Mouse (Mus musculus): ENCODE measurements around the gene Zhx3. TPM values are rescaled to one million over a fixed set of nuclear protein-coding genes. Genes with fewer than 3 reads are reported as not detected.

Zhx3 gene
- polyA plus RNA-seq, 1 experiment from 2014 or later = 9.8 TPM

DNA sequence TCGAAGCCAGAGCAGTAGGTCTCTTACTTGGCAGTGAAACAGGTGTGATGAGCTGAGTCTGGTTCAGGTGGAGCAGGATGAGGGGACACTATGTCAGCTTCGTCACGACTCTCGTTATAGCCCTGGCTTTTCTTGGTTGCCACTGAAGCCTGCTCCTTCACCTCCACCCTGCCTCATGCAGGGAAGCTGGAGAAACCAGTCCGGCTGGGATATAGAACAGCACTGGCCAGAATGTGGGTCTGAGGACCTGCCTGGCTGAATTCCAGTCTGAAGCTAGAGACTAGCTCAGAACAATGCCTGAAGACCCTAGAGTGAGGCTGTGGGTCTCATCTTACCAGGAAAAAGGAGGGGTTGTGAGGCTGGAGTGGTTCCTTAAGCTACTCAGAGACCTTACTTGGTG lies 18.2 kb upstream of the Zhx3 start:
- no peaks in the 10 kb centered on the region for H3K9me3 ChIP-seq (ENCODE audit: control insufficient read depth, low read depth, low read length)
- no peak for ATAC-seq (ENCODE audit: insufficient number of reproducible peaks, insufficient read depth, low FRiP score, low read depth)
- H3K27ac ChIP-seq (ENCODE audit: low read length) = no peak overlapping the region

DNA sequence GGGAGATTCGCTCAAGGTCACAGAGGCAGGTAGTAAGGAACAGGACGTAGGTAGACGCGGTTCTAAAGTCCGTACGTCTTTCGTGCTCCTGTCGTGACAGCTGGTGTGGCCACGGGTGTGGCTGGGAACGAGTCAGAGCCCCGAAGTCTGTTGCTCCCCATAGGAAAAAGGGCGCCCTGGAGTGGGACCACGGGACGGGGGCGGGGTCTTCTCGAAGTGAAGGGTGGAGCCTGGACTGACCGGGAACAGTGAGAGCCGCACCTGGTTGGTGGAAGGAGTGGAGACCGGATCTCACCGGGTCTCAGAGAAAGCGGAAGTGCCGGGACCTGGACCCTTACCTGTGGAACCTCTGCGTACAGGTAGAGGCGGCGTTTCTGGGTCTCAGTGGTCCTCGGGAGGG lies 15.1 kb upstream of the Zhx3 start:
- no peaks in the 10 kb centered on the region for H3K36me3 ChIP-seq (ENCODE audit: control insufficient read depth, insufficient read depth, low read length)
- H3K27ac ChIP-seq (ENCODE audit: low read length) = no peak overlapping the region
- no peaks in the 10 kb centered on the region for H3K27me3 ChIP-seq (ENCODE audit: control insufficient read depth, insufficient read depth, low read length)
- peak overlapping the region; percentile 95 for H3K4me2 ChIP-seq (replicated peaks; ENCODE audit: low read depth, low read length)
- H3K4me1 ChIP-seq (ENCODE audit: control insufficient read depth, insufficient read depth, low read length) = no peaks in the 10 kb centered on the region
- under 1% methylated on average over 26 of the region's 26 CpGs for WGBS
- no peaks in the 10 kb centered on the region for H3K9me3 ChIP-seq (ENCODE audit: control insufficient read depth, low read depth, low read length)
- 0 out of 2 replicates have a peak overlapping the region, but pooled peaks have one; percentile 4 for H3K9ac ChIP-seq (replicated peaks; ENCODE audit: low read depth, low read length)
- peak; percentile 91 for ATAC-seq (ENCODE audit: insufficient number of reproducible peaks, insufficient read depth, low FRiP score, low read depth)
- peak overlapping the region; percentile 45 for H3K4me3 ChIP-seq (ENCODE audit: low read depth, low read length)

More for the DNA sequence above, 18.2 kb upstream of the Zhx3 start:
- Histone ChIP-seq H3K36me3 (ENCODE audit: control insufficient read depth, insufficient read depth, low read length) (no peaks in the 10 kb centered on the region), H3K4me3 (ENCODE audit: low read depth, low read length) (no peak overlapping the region), H3K4me2 (replicated peaks; ENCODE audit: low read depth, low read length) (no peak overlapping the region), H3K9ac (replicated peaks; ENCODE audit: low read depth, low read length) (no peak overlapping the region), H3K4me1 (ENCODE audit: control insufficient read depth, insufficient read depth, low read length) (no peaks in the 10 kb centered on the region), H3K27me3 (ENCODE audit: control insufficient read depth, insufficient read depth, low read length) (no peaks in the 10 kb centered on the region)
- WGBS = 85% methylated on average over 5 of the region's 5 CpGs

DNA sequence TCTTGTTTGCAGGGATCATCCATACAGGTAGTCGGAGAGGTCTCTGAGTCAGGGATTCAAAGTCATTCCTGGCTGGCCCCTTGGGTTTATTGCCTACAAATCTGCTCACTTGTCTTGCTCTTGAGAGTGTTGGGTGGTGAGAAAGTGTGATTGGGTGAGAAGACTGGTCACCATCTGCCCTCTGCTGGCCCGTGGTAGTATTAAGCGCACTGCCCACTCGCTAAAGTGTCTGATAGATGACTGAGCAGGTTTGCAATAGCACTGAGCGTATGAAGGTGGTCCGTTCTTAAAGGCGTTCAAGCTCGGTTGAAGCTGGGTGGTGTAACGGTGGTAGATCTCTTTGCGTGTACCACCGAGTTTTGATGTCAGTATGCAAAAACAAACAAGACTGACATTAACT lies 14.5 kb upstream of the Zhx3 start:
- Histone ChIP-seq H3K9me3 (ENCODE audit: control insufficient read depth, low read depth, low read length) (no peaks in the 10 kb centered on the region), H3K27ac (ENCODE audit: low read length) (no peak overlapping the region), H3K36me3 (ENCODE audit: control insufficient read depth, insufficient read depth, low read length) (no peaks in the 10 kb centered on the region), H3K4me1 (ENCODE audit: control insufficient read depth, insufficient read depth, low read length) (no peaks in the 10 kb centered on the region), H3K27me3 (ENCODE audit: control insufficient read depth, insufficient read depth, low read length) (no peaks in the 10 kb centered on the region), H3K4me3 (ENCODE audit: low read depth, low read length) (peak overlapping the region; percentile 45), H3K9ac (replicated peaks; ENCODE audit: low read depth, low read length) (no peak overlapping the region), H3K4me2 (replicated peaks; ENCODE audit: low read depth, low read length) (peak overlapping the region; percentile 95)
- ATAC-seq (ENCODE audit: insufficient number of reproducible peaks, insufficient read depth, low FRiP score, low read depth) = peak; percentile 82
- WGBS = 3% methylated on average over 11 of the region's 11 CpGs

DNA sequence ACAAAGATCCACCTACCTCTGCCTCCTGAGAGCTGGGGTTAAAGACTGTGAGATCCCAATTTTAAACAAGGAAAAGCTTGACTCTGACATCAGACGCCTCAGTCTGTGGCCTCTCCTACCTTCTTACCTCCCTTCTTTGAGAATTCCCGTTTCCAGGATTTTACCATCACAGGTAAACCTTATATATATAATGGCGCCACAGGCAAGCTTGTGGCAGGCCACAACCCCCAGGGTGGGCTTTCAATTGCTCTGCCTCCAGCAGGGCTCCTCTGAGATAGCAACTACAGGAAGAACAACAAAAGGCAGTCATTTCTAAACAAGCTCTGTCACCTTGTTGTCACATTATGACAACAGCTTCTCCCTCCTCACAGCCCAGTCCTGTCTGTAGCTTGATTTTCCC lies 13.4 kb upstream of the Zhx3 start:
- Histone ChIP-seq H3K4me3 (ENCODE audit: low read depth, low read length) (no peak overlapping the region), H3K4me2 (replicated peaks; ENCODE audit: low read depth, low read length) (no peak overlapping the region), H3K27ac (ENCODE audit: low read length) (no peak overlapping the region), H3K4me1 (ENCODE audit: control insufficient read depth, insufficient read depth, low read length) (no peaks in the 10 kb centered on the region), H3K27me3 (ENCODE audit: control insufficient read depth, insufficient read depth, low read length) (no peaks in the 10 kb centered on the region), H3K36me3 (ENCODE audit: control insufficient read depth, insufficient read depth, low read length) (no peaks in the 10 kb centered on the region), H3K9ac (replicated peaks; ENCODE audit: low read depth, low read length) (no peak overlapping the region), H3K9me3 (ENCODE audit: control insufficient read depth, low read depth, low read length) (no peaks in the 10 kb centered on the region)
- no peak for ATAC-seq (ENCODE audit: insufficient number of reproducible peaks, insufficient read depth, low FRiP score, low read depth)
- 75% methylated on average over 3 of the region's 3 CpGs for WGBS

DNA sequence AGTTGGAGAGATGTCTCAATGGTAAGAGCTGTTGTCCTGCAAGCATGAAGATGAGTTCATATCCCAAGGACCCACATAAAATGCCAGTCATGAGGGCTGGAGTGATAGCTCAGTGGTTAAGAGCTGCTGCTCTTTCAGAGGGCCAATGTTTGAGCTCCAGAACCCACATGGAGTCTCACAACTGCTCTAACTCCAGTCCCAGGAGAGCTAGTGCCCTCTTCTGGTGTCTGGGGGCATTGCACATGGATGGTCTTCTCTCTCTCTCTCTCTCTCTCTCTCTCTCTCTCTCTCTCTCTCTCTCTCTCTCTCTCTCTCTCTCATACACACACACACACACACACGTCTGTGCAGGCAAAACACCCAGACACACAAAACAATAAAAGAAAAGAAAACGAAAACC lies 12.0 kb upstream of the Zhx3 start:
- Histone ChIP-seq H3K9ac (replicated peaks; ENCODE audit: low read depth, low read length) (no peak overlapping the region), H3K9me3 (ENCODE audit: control insufficient read depth, low read depth, low read length) (no peaks in the 10 kb centered on the region), H3K36me3 (ENCODE audit: control insufficient read depth, insufficient read depth, low read length) (no peaks in the 10 kb centered on the region), H3K4me3 (ENCODE audit: low read depth, low read length) (no peak overlapping the region), H3K4me2 (replicated peaks; ENCODE audit: low read depth, low read length) (no peak overlapping the region), H3K27ac (ENCODE audit: low read length) (no peak overlapping the region), H3K4me1 (ENCODE audit: control insufficient read depth, insufficient read depth, low read length) (no peaks in the 10 kb centered on the region), H3K27me3 (ENCODE audit: control insufficient read depth, insufficient read depth, low read length) (no peaks in the 10 kb centered on the region)
- ATAC-seq (ENCODE audit: insufficient number of reproducible peaks, insufficient read depth, low FRiP score, low read depth) = no peak
- 49% methylated on average over 2 of the region's 2 CpGs for WGBS

DNA sequence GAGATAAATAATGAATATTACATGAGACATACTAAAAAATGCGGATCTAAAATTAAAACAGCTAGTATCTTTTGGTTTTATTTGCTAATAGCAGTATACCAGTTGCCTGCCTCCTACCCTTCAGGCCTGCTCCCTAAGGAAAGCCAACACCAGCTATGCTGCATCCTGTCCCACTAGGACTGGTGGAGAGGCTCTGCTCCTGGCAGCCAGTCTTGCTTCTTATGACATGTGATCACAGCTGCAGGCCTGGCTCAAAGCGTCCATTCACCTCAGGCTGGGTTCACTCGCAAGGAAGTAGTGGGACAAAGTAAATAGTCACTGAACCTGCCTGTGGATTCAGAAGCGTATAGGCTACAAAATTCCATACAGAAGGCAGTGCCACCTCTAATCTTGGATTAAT lies 11.1 kb upstream of the Zhx3 start:
- no peak for ATAC-seq (ENCODE audit: insufficient number of reproducible peaks, insufficient read depth, low FRiP score, low read depth)
- no peak overlapping the region for H3K9ac ChIP-seq (replicated peaks; ENCODE audit: low read depth, low read length)
- H3K9me3 ChIP-seq (ENCODE audit: control insufficient read depth, low read depth, low read length) = no peaks in the 10 kb centered on the region
- H3K4me2 ChIP-seq (replicated peaks; ENCODE audit: low read depth, low read length) = no peak overlapping the region
- no peaks in the 10 kb centered on the region for H3K4me1 ChIP-seq (ENCODE audit: control insufficient read depth, insufficient read depth, low read length)
- WGBS = 67% methylated on average over 4 of the region's 4 CpGs
- H3K27me3 ChIP-seq (ENCODE audit: control insufficient read depth, insufficient read depth, low read length) = no peaks in the 10 kb centered on the region
- no peaks in the 10 kb centered on the region for H3K36me3 ChIP-seq (ENCODE audit: control insufficient read depth, insufficient read depth, low read length)
- no peak overlapping the region for H3K27ac ChIP-seq (ENCODE audit: low read length)
- H3K4me3 ChIP-seq (ENCODE audit: low read depth, low read length) = no peak overlapping the region

DNA sequence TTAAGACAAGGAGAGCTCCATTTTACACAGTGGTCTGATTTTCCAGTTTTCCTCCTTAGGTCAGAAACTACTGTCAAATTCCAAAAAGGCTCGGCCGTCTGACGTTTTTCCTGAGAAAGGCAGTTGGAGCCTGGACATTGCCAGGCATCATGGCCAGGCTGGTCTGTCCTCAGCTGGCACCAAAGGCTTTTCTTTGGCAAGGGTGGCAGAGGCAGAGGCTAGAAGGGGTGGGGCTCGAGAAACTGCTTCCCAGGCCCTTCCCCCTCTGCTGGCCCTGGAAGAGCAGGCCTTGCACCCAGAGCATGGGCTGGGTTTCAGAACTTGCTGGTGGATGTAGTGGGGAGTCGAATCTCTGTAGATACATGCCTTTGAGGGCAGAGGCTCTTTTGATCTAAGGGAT lies 9.6 kb upstream of the Zhx3 start:
- H3K27ac ChIP-seq (ENCODE audit: low read length) = no peak overlapping the region
- no peak for ATAC-seq (ENCODE audit: insufficient number of reproducible peaks, insufficient read depth, low FRiP score, low read depth)
- 74% methylated on average over 5 of the region's 5 CpGs for WGBS
- H3K4me1 ChIP-seq (ENCODE audit: control insufficient read depth, insufficient read depth, low read length) = no peaks in the 10 kb centered on the region
- no peaks in the 10 kb centered on the region for H3K36me3 ChIP-seq (ENCODE audit: control insufficient read depth, insufficient read depth, low read length)
- H3K4me3 ChIP-seq (ENCODE audit: low read depth, low read length) = no peak overlapping the region
- H3K4me2 ChIP-seq (replicated peaks; ENCODE audit: low read depth, low read length) = no peak overlapping the region
- no peak overlapping the region for H3K9ac ChIP-seq (replicated peaks; ENCODE audit: low read depth, low read length)
- no peaks in the 10 kb centered on the region for H3K27me3 ChIP-seq (ENCODE audit: control insufficient read depth, insufficient read depth, low read length)
- no peaks in the 10 kb centered on the region for H3K9me3 ChIP-seq (ENCODE audit: control insufficient read depth, low read depth, low read length)

DNA sequence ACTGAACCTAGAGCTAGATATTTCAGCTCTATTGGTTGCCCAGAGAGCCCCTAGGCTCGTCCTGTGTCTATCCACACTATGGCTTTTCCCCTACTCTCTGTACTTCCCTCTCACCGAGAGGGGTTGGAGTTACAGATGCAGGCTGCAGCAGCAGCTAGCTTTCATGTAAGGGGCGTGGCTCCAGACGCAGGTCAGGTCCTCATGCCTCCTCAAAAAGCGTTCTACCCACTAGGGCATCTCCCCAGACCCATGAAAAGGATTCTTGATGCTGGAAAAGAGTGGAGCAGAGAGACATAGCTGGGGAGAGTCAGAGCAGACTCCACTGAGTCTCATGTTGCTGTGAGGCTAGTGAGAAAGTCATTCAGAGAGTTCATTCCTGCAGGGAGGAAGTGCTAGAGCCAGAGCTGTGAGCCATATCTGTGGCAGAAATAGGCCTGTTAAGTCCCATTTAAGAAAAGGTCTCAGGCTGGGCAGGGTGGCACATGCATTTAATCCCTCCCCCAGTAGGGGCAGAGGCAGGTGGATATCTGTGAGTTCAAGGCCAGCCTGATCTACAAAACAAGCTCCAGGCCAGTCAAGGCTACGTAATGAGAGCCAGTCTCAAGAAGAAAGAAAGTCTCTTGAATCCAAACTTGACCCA lies 8.8 kb upstream of the Zhx3 start:
- Histone ChIP-seq H3K9me3 (ENCODE audit: control insufficient read depth, low read depth, low read length) (no peaks in the 10 kb centered on the region), H3K27me3 (ENCODE audit: control insufficient read depth, insufficient read depth, low read length) (no peaks in the 10 kb centered on the region), H3K36me3 (ENCODE audit: control insufficient read depth, insufficient read depth, low read length) (no peaks in the 10 kb centered on the region), H3K4me1 (ENCODE audit: control insufficient read depth, insufficient read depth, low read length) (no peaks in the 10 kb centered on the region), H3K4me3 (ENCODE audit: low read depth, low read length) (no peak overlapping the region), H3K4me2 (replicated peaks; ENCODE audit: low read depth, low read length) (no peak overlapping the region), H3K27ac (ENCODE audit: low read length) (no peak overlapping the region), H3K9ac (replicated peaks; ENCODE audit: low read depth, low read length) (no peak overlapping the region)
- no peak for ATAC-seq (ENCODE audit: insufficient number of reproducible peaks, insufficient read depth, low FRiP score, low read depth)
- 45% methylated on average over 6 of the region's 6 CpGs for WGBS

Measured in stomach, embryonic 14.5 days (tissue).